Mouse (Mus musculus) kidney, adult 2 months (tissue): ENCODE data around the gene Sema3b.

Source experiments
- CTCF ChIP-seq: fragments of 200-500 bp; conservative IDR thresholded peaks from 2 replicates; pipeline ENCODE4 v1.5.1; 2011; ENCODE audit warnings: low read depth, mild to moderate bottlenecking, control low read depth, low read length, moderate library complexity, mixed read lengths; ENCODE audit not compliant: insufficient read depth, insufficient read length
- POLR2A ChIP-seq: fragments of 200-500 bp; IDR thresholded peaks from one replicate; pipeline ENCODE4 v1.6.1; 2011; ENCODE audit warnings: low read depth, low read length, control low read depth

- no peak for TF ChIP-seq CTCF
- peak; percentile 62 for TF ChIP-seq POLR2A
These were observed 26.4 kb upstream of the Sema3b start, which contains the start of gene Gnai2 for GRCm38 (mm10) chr9:107635279-107636028.
